Mouse (Mus musculus) embryonic facial prominence, embryonic 11.5 days (tissue): Measurements from ENCODE around the gene Bex2. TPM values are rescaled to one million over a fixed set of nuclear protein-coding genes. Genes with fewer than 3 reads are reported as not detected.

Experiments used
- polyA plus RNA-seq: library from polyadenylated mRNA; unstranded; fragments of >200 nt; fragmentation: Nextera tagmentation; extraction: Ambion mirVana; gene quantifications from 2 replicates; pipeline ENCODE4 v1.2.1, GENCODE M21; 2014

Gene Bex2
- polyA plus RNA-seq, 1 experiment from 2014 or later, result 209 TPM

Other genes with a start within 250 kb of the Bex2 start
- 35.2 and 35.4 TPM in 2 replicates for gene Gprasp2, start 229.2 kb downstream of the Bex2 start, polyA plus RNA-seq
- gene Arxes2, start 74.4 kb downstream of the Bex2 start, polyA plus RNA-seq, result 126 and 134 TPM in 2 replicates
- gene Arxes1, start 34.9 kb downstream of the Bex2 start, polyA plus RNA-seq, result 49.4 and 50.8 TPM in 2 replicates
- 0.07 TPM in 1 of 2 replicates, not detected in the other for gene Nxf3, start 17.0 kb upstream of the Bex2 start, polyA plus RNA-seq
- gene Bex4, start 70.8 kb upstream of the Bex2 start, polyA plus RNA-seq, result 93.9 and 103 TPM in 2 replicates
- 268 and 299 TPM in 2 replicates for gene Tceal8, start 104.1 kb upstream of the Bex2 start, polyA plus RNA-seq
- 2.4 and 3.1 TPM in 2 replicates for gene Tceal5, start 135.6 kb upstream of the Bex2 start, polyA plus RNA-seq
- 1.9 and 2.6 TPM in 2 replicates for gene Tceal7, start 146.5 kb upstream of the Bex2 start, polyA plus RNA-seq
- gene Bex1, start 147.3 kb upstream of the Bex2 start, polyA plus RNA-seq, result 90.5 and 96.0 TPM in 2 replicates
- gene Tceal9, start 176.8 kb upstream of the Bex2 start, polyA plus RNA-seq, result 678 and 760 TPM in 2 replicates
- gene Bex3, start 202.0 kb upstream of the Bex2 start, polyA plus RNA-seq, result 720 and 723 TPM in 2 replicates